Mouse (Mus musculus): ENCODE measurements at regions not wholly inside any gene's neighbourhood (a gene's known extent, or its start where the extent isn't known, plus 50 kb on each side); places are given as distances from the start of the nearest gene placed in this dataset.
A peak's percentile ranks its signal among the peaks of the same experiment; 100 is the strongest.

- no peak for DNase-seq (ENCODE audit: low spot score)
Observed at GRCm38 (mm10) chr6:98178005-98178404, 164.5 kb downstream of the Gm765 start.

- DNase-seq (ENCODE audit: low spot score): no peak
Observed at GRCm38 (mm10) chr6:98149043-98149813, 193.3 kb downstream of the Gm765 start.

- no peak for DNase-seq (ENCODE audit: low spot score)
Observed at GRCm38 (mm10) chr6:98147855-98148254, 194.7 kb downstream of the Gm765 start.

GRCm38 (mm10) chr6:98132931-98133330 lies 209.6 kb downstream of the Gm765 start:
- DNase-seq (ENCODE audit: low spot score): no peak

GRCm38 (mm10) chr6:98125434-98125833 lies 217.1 kb downstream of the Gm765 start:
- DNase-seq (ENCODE audit: low spot score): no peak

- no peak for DNase-seq (ENCODE audit: low spot score)
Observed at GRCm38 (mm10) chr6:98118355-98119150, 224.0 kb downstream of the Gm765 start.

GRCm38 (mm10) chr6:98114327-98115134 lies 228.0 kb downstream of the Gm765 start:
- DNase-seq (ENCODE audit: low spot score): no peak

- no peak for DNase-seq (ENCODE audit: low spot score)
Observed at GRCm38 (mm10) chr6:98113708-98114107, 228.8 kb downstream of the Gm765 start.

GRCm38 (mm10) chr6:98112495-98113115 lies 229.9 kb downstream of the Gm765 start:
- no peak for DNase-seq (ENCODE audit: low spot score)

GRCm38 (mm10) chr6:98107123-98107522 lies 235.4 kb downstream of the Gm765 start:
- DNase-seq (ENCODE audit: low spot score): no peak

- peak; percentile 71 for DNase-seq (ENCODE audit: low spot score)
Observed at GRCm38 (mm10) chr6:98105280-98106090, 237.1 kb downstream of the Gm765 start.

- no peak for DNase-seq (ENCODE audit: low spot score)
Observed at GRCm38 (mm10) chr6:98104432-98104831, 238.1 kb downstream of the Gm765 start.

GRCm38 (mm10) chr6:98101023-98101422 lies 241.5 kb downstream of the Gm765 start:
- no peak for DNase-seq (ENCODE audit: low spot score)

GRCm38 (mm10) chr6:98099126-98099525 lies 243.4 kb downstream of the Gm765 start:
- no peak for DNase-seq (ENCODE audit: low spot score)

- DNase-seq (ENCODE audit: low spot score): no peak
Observed at GRCm38 (mm10) chr6:98095243-98095642, 247.3 kb downstream of the Gm765 start.

GRCm38 (mm10) chr6:98089185-98089584 lies 253.4 kb downstream of the Gm765 start:
- DNase-seq (ENCODE audit: low spot score): no peak

- no peak for DNase-seq (ENCODE audit: low spot score)
Observed at GRCm38 (mm10) chr6:98080076-98080475, 262.5 kb downstream of the Gm765 start.

Data from urinary bladder, postnatal 25 days (tissue).